Mouse (Mus musculus) liver, embryonic 11.5 days (tissue): ENCODE data around the gene Was. TPM values are rescaled to one million over a fixed set of nuclear protein-coding genes. Genes with fewer than 3 reads are reported as not detected.
A peak's percentile ranks its signal among the peaks of the same experiment; 100 is the strongest.
"Not testable (repeated sequence)": the region's sequence is repeated elsewhere in the genome, so short reads cannot be mapped to it uniquely, and the experiment has no call there.

Source experiments
- ATAC-seq: fragments of 200-750 bp; cut with Nextera tagmentation; replicated peaks from 2 replicates; pipeline ENCODE4 v1.8.0; 2017; ENCODE audit warnings: moderate number of reproducible peaks, mild to moderate bottlenecking, moderate TSS enrichment, moderate library complexity; ENCODE audit not compliant: low FRiP score
- DNase-seq: peaks from one replicate; pipeline ENCODE4 v3.0.0-alpha.2; 2017; ENCODE audit warnings: low spot score
- H3K27ac ChIP-seq: fragments of 300-500 bp; sonication (generic); 2 replicates; pipeline ENCODE4 v1.5.1; 2014; ENCODE audit warnings: mild to moderate bottlenecking, low read depth, low read length, control low read depth
- H3K27me3 ChIP-seq: fragments of 300-500 bp; sonication (generic); replicated peaks from 2 replicates; pipeline ENCODE4 v1.6.1; 2014; ENCODE audit warnings: low read length, mixed read lengths; ENCODE audit not compliant: control insufficient read depth, insufficient read depth
- H3K36me3 ChIP-seq: fragments of 300-500 bp; sonication (generic); 2 replicates; pipeline ENCODE4 v1.6.1; 2014; ENCODE audit warnings: mild to moderate bottlenecking, low read length, moderate library complexity, mixed read lengths; ENCODE audit not compliant: control insufficient read depth, insufficient read depth
- H3K4me1 ChIP-seq: fragments of 300-500 bp; sonication (generic); replicated peaks from 2 replicates; pipeline ENCODE4 v1.6.1; 2014; ENCODE audit warnings: low read length, mixed read lengths; ENCODE audit not compliant: control insufficient read depth, insufficient read depth
- H3K4me2 ChIP-seq: fragments of 300-500 bp; sonication (generic); 2 replicates; pipeline ENCODE4 v1.6.1; 2014; ENCODE audit warnings: mild to moderate bottlenecking, control low read depth, moderate library complexity
- H3K4me3 ChIP-seq: fragments of 300-500 bp; sonication (generic); 2 replicates; pipeline ENCODE4 v1.5.1; 2014; ENCODE audit warnings: low read depth, low read length, control low read depth
- H3K9ac ChIP-seq: fragments of 300-500 bp; sonication (generic); 2 replicates; pipeline ENCODE4 v1.6.1; 2014; ENCODE audit warnings: low read depth, low read length, control low read depth
- H3K9me3 ChIP-seq: fragments of 300-500 bp; sonication (generic); 2 replicates; pipeline ENCODE4 v1.6.1; 2016; ENCODE audit warnings: low read length, inconsistent platforms, mixed read lengths; ENCODE audit not compliant: control insufficient read depth
- WGBS: fragments of 180-500 bp; shearing (Covaris S2); extraction: QIAGEN DNeasy Blood & Tissue Kit; methylation state at CpG from one replicate; pipeline ENCODE4 v1.1.7; 2014; 5-methylcytosine and 5-hydroxymethylcytosine counted together
- polyA plus RNA-seq: library from polyadenylated mRNA; unstranded; fragments of >200 nt; fragmentation: Nextera tagmentation; extraction: Ambion mirVana; gene quantifications from 2 replicates; pipeline ENCODE4 v1.2.1, GENCODE M21; 2014

Was gene
- polyA plus RNA-seq, 1 experiment from 2014 or later: 6.5 TPM

DNA sequence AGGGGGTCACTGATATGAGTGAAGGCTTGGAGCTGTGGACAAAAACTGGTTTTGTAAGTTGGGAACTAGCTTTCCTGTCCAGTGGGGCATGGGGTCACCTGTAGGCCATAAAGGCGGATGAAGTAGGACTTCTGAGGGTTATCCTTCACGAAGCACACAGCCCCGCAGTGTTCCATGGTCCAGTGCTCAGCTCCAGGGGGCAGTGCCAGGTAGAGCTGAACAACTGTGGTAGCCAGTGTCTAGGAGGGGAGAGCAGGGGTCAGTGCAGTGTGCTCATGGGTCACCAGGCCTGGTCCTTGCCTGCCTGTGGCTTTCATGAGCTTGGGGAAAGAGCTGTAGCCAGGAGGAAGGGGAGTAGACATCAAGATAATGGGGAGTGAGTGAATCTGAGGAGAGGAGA is 552 bp downstream of the Was start:
- DNase-seq: no peak
- Histone ChIP-seq H3K9ac (peak overlapping the region; percentile 59), H3K27me3 (no peaks in the 10 kb centered on the region), H3K9me3 (no peaks in the 10 kb centered on the region), H3K36me3 (no peaks in the 10 kb centered on the region), H3K27ac (0 out of 2 replicates have a peak overlapping the region, but pooled peaks have one; percentile 19), H3K4me1 (no peaks in the 10 kb centered on the region), H3K4me3 (peak overlapping the region; percentile 41), H3K4me2 (peak overlapping the region; percentile 63)
- ATAC-seq: no peak
- 69% methylated on average over 3 of the region's 3 CpGs for WGBS

DNA sequence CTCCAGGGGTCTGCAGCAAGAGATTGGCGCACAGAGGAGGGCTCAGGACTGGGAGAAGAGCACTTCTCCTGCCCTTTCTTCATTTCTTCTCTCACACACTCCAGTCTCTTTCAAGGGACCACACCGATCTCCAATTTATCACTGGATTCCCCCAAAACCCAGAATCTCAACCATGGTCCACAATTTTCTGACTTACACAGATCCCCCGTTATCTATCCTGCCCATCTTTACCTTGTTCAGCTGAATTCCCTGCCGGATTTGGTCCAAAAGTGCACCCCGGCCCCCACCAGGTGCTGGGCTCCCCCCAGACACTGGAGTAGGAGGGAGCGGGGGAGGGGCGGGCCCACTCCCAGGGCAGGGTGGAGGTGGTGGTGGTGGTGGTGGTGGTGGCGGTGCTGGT is 4.7 kb downstream of the Was start:
- Histone ChIP-seq H3K27me3 (no peaks in the 10 kb centered on the region), H3K27ac (no peak overlapping the region), H3K4me1 (no peaks in the 10 kb centered on the region), H3K9me3 (no peaks in the 10 kb centered on the region), H3K4me2 (no peak overlapping the region), H3K4me3 (no peak overlapping the region), H3K9ac (no peak overlapping the region), H3K36me3 (no peaks in the 10 kb centered on the region)
- ATAC-seq: no peak
- 80% methylated on average over 8 of the region's 8 CpGs for WGBS
- no peak for DNase-seq

DNA sequence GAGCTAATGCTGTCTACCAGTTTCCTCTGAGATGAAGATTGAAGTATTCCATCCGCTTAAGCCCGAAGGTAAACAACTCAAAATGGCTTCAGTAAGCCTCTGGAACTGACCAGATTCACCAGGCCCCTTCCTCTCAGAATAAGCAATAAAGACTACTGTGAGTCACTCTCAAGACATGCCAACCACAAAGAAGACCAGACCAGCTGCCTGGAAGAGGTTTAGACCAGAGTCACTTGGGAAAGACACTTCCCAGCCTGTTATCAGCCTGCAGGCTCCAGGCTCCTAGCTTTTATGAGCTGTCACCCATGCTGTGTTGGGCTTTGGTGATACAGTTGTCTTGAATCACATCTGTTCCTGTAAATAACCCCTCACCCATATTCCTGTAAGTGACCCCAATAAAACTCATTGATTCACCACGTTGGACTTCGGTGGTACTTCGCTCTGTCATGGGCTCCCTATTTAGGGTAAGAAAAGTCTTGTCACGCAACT is 5.5 kb downstream of the Was start:
- Histone ChIP-seq H3K4me3 (no peak overlapping the region), H3K27me3 (no peaks in the 10 kb centered on the region), H3K36me3 (no peaks in the 10 kb centered on the region), H3K4me2 (no peak overlapping the region), H3K27ac (no peak overlapping the region), H3K9ac (no peak overlapping the region), H3K4me1 (no peaks in the 10 kb centered on the region), H3K9me3 (no peaks in the 10 kb centered on the region)
- no peak for DNase-seq
- no peak for ATAC-seq
- WGBS: 82% methylated on average over 6 of the region's 6 CpGs

DNA sequence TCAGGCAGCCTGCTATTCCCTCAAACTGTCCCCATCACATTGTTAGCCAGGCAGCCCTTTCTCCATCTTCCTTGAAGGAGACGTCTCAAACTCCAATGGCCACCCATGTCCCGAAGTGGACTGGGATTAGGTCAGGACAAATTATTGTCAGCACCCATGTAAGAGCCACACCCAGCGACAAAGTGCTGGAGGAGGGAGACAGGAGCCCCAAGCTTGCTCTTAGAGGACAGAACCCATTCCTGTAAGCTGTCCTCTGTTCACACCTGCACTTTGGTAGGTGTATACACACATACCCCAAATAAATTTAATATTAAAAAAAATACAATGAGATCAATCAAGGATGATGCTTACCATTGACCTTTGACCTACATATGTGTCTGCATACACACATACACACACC is 15.2 kb downstream of the Was start:
- H3K9me3 ChIP-seq: no peaks in the 10 kb centered on the region
- H3K36me3 ChIP-seq: peaks cover 2% of the 10 kb centered on the region; the same call in 1 of the 2 replicates
- WGBS: 29% methylated on average over 3 of the region's 3 CpGs
- H3K4me2 ChIP-seq: peak overlapping the region; percentile 69
- peak; percentile 38; the same call in 1 of the 2 replicates for ATAC-seq
- H3K9ac ChIP-seq: 0 out of 2 replicates have a peak overlapping the region, but pooled peaks have one; percentile 53
- H3K27me3 ChIP-seq: no peaks in the 10 kb centered on the region
- no peak for DNase-seq
- peak overlapping the region; percentile 86 for H3K27ac ChIP-seq
- peak overlapping the region; percentile 73 for H3K4me3 ChIP-seq
- peaks cover 3% of the 10 kb centered on the region; the same call in 1 of the 2 replicates for H3K4me1 ChIP-seq

DNA sequence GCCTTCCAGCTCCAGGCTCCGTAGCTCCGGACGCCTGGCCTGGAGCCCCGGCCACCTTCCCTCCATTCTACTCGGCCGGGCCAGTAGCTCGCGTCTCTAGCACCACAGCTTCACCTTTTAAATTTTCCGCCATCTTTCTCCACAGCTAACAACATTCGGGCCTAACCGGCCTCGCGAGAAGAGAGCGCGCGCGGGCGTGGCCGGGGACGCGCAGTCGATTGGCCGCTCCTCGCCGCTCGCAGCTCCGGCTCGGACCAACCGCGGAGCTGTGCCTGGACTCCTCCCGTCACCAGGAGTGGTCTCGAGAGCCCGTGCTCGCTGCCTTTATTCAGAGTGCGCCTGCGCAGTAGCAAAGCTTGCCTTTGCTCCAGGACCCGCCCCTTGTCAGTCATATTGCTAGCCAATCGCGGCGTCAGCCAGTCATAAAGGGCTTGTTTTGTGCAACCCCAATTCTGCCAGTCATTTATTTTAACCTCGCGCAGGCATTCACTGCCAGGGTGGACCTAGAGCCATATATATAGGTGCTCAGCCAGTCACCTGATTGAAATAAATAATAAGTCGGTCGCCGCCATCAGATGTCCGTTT is 15.8 kb downstream of the Was start, which contains the start of gene Suv39h1:
TSS of gene Suv39h1 (minus strand) at position 331 of the 585 bp plus-strand sequence.
- peaks cover 4% of the 10 kb centered on the region; the same call in 1 of the 2 replicates for H3K36me3 ChIP-seq
- H3K4me2 ChIP-seq: peak within 1 kb of the TSS; percentile 72
- WGBS: 18% methylated on average over 46 of the region's 46 CpGs
- H3K9me3 ChIP-seq: no peaks in the 10 kb centered on the region
- peak within 1 kb of the TSS; percentile 84 for H3K9ac ChIP-seq
- peak within 1 kb of the TSS; percentile 86 for H3K27ac ChIP-seq
- ATAC-seq (peak; percentile 97), DNase-seq (peak; percentile 82)
- peak within 1 kb of the TSS; percentile 73 for H3K4me3 ChIP-seq
- no peaks in the 10 kb centered on the region for H3K27me3 ChIP-seq
- peaks cover 3% of the 10 kb centered on the region; the same call in 1 of the 2 replicates for H3K4me1 ChIP-seq

DNA sequence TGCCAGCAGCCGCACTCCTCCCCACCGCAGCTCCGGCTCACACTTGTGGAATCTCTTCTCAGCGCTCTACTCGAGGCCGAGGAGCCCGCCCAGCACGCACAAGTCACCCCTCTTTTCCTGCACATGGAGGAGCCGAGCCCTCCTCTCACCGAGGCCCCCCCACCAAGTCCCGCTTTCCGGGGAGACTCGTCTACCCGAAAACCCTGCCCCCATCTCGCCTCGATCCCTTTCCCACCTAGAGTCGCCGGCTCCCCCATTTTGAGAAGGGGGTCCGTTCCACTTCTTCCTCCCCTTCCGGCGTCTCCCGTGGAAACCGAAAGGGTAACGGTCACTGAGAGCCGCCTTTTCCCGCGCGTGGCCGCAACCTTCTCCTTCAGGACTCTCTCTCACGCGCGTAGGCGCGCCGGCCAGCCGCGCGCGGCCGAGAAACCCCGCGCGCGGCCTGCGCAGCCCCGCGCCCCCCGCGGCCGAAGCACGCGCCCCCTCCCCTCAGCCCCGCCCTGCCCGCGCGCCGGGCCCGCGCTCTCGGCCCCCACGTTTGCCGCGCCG is 16.3 kb downstream of the Was start:
- DNase-seq (peak; percentile 38), ATAC-seq (peak; percentile 46)
- no peaks in the 10 kb centered on the region for H3K27me3 ChIP-seq
- H3K9me3 ChIP-seq: no peaks in the 10 kb centered on the region
- H3K27ac ChIP-seq: peak overlapping the region; percentile 86
- peak overlapping the region; percentile 84 for H3K9ac ChIP-seq
- WGBS: 15% methylated on average over 48 of the region's 64 CpGs
- H3K36me3 ChIP-seq: peaks cover 4% of the 10 kb centered on the region; the same call in 1 of the 2 replicates
- H3K4me3 ChIP-seq: peak overlapping the region; percentile 73
- H3K4me1 ChIP-seq: peaks cover 3% of the 10 kb centered on the region; the same call in 1 of the 2 replicates
- peak overlapping the region; percentile 72 for H3K4me2 ChIP-seq

DNA sequence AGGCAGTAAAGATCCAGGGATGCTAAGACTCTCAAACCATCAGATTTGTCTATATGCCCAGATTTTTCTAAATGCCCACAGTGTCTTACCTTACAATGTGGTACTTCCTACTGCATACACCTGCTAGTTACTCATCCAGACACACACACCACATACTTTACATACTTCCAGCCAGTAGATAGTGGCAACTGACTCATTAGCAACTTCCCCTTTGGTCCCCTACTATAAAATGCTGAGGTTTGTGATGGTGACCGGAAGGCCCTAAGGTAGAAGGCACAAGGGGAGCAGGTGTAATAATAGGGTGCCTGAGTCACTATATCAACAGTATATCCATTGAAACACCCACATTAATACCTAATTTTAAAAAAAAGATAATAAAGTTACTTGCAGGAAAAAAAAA is 21.1 kb downstream of the Was start:
- Histone ChIP-seq H3K4me1 (peaks cover 3% of the 10 kb centered on the region; the same call in 1 of the 2 replicates), H3K9ac (no peak overlapping the region), H3K9me3 (no peaks in the 10 kb centered on the region), H3K4me3 (no peak overlapping the region), H3K27ac (no peak overlapping the region), H3K27me3 (no peaks in the 10 kb centered on the region), H3K36me3 (peaks cover 4% of the 10 kb centered on the region; the same call in 1 of the 2 replicates), H3K4me2 (no peak overlapping the region)
- WGBS: 100% methylated on average over 1 of the region's 1 CpGs
- DNase-seq (no peak), ATAC-seq (no peak)

DNA sequence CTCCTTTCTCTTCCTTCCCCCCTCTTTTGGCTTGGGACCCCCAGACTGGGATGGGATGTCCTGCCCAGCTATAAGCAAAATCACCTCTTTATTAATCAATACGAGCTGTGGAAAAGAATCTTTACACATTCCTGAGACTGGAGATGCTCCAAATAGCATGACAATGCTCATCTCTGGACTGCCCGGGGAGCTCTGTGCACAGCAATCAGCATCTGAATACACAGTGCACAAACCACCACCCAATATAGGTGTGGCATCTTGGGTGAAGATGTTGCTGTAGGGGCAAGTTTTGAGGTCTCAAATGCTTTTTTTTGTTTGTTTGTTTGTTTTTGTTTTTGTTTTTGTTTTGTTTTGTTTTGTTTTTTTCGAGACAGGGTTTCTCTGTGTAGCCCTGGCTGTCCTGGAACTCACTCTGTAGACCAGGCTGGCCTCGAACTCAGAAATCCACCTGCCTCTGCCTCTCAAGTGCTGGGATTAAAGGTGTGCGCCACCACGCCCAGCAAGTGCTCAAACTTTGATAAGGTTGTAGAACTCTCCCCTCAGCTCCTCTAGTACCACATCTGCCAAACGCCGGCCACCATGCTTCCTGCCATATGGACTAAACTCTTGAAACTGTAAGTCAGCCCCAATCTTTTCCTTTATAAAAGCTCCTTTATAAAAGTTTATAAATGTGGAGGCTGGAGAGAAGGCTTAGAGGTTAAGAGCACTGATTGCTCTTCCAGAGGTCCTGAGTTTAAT is 39.1 kb downstream of the Was start:
- not testable (repeated sequence) for DNase-seq, H3K9me3 ChIP-seq, H3K4me2 ChIP-seq, H3K9ac ChIP-seq, H3K4me1 ChIP-seq, H3K4me3 ChIP-seq, ATAC-seq, H3K36me3 ChIP-seq, H3K27me3 ChIP-seq, H3K27ac ChIP-seq
- 78% methylated on average over 7 of the region's 8 CpGs for WGBS
